Mouse (Mus musculus) neural tube, embryonic 12.5 days (tissue): ENCODE results near the gene 4930519P11Rik. TPM values are rescaled to one million over a fixed set of nuclear protein-coding genes. Genes with fewer than 3 reads are reported as not detected.

ENCODE experiments used
- ATAC-seq: fragments of 200-750 bp; cut with Nextera tagmentation; 2 replicates; pipeline ENCODE4 v1.8.0; 2017; ENCODE audit warnings: low read depth, mild to moderate bottlenecking, moderate TSS enrichment, moderate library complexity; ENCODE audit not compliant: low FRiP score
- H3K27ac ChIP-seq: fragments of 300-500 bp; sonication (generic); 2 replicates; pipeline ENCODE4 v1.5.1; 2016
- H3K27me3 ChIP-seq: fragments of 300-500 bp; sonication (generic); replicated peaks from 2 replicates; pipeline ENCODE4 v1.6.1; 2016; ENCODE audit warnings: mild to moderate bottlenecking
- H3K36me3 ChIP-seq: fragments of 300-500 bp; sonication (generic); 2 replicates; pipeline ENCODE4 v1.6.1; 2016; ENCODE audit warnings: mild to moderate bottlenecking
- H3K4me1 ChIP-seq: fragments of 300-500 bp; sonication (generic); 2 replicates; pipeline ENCODE4 v1.6.1; 2016
- H3K4me2 ChIP-seq: fragments of 300-500 bp; sonication (generic); replicated peaks from 2 replicates; pipeline ENCODE4 v1.6.1; 2016; ENCODE audit warnings: mild to moderate bottlenecking
- H3K4me3 ChIP-seq: fragments of 300-500 bp; sonication (generic); 2 replicates; pipeline ENCODE4 v1.5.1; 2016
- H3K9ac ChIP-seq: fragments of 300-500 bp; sonication (generic); 2 replicates; pipeline ENCODE4 v1.6.1; 2016; ENCODE audit warnings: mild to moderate bottlenecking
- H3K9me3 ChIP-seq: fragments of 300-500 bp; sonication (generic); 2 replicates; pipeline ENCODE4 v1.6.1; 2016; ENCODE audit warnings: mild to moderate bottlenecking
- WGBS: fragments of 180-500 bp; shearing (Covaris S2); methylation state at CpG from one replicate; pipeline ENCODE4 v1.1.7; 2016; 5-methylcytosine and 5-hydroxymethylcytosine counted together
- polyA plus RNA-seq: library from polyadenylated mRNA; unstranded; fragments of >200 nt; fragmentation: Nextera tagmentation; extraction: Ambion mirVana; gene quantifications from 2 replicates; pipeline ENCODE4 v1.2.1, GENCODE M21; 2016

Gene 4930519P11Rik
- polyA plus RNA-seq, 1 experiment from 2014 or later = 0.58 TPM

- H3K9me3 ChIP-seq = 0 out of 2 replicates have a peak, but pooled peaks cover 4% of the 10 kb centered on the region
These were observed 33.4 kb upstream of the 4930519P11Rik start for GRCm38 (mm10) chr2:154646634-154647033.

GRCm38 (mm10) chr2:154642712-154643385 lies 29.6 kb upstream of the 4930519P11Rik start:
- H3K4me2 ChIP-seq = no peak overlapping the region
- no peak for ATAC-seq
- H3K36me3 ChIP-seq = peaks cover 34% of the 10 kb centered on the region

More at GRCm38 (mm10) chr2:154646634-154647033, 33.4 kb upstream of the 4930519P11Rik start:
- no peak for ATAC-seq
- Histone ChIP-seq H3K27me3 (no peaks in the 10 kb centered on the region), H3K36me3 (peaks cover 27% of the 10 kb centered on the region), H3K4me1 (no peaks in the 10 kb centered on the region), H3K27ac (no peak overlapping the region), H3K9ac (no peak overlapping the region), H3K4me3 (no peak overlapping the region), H3K4me2 (no peak overlapping the region)
- 78% methylated on average over 5 of the region's 5 CpGs for WGBS

GRCm38 (mm10) chr2:154642005-154642459 lies 28.8 kb upstream of the 4930519P11Rik start:
- Histone ChIP-seq H3K4me3 (no peak overlapping the region), H3K36me3 (peaks cover 41% of the 10 kb centered on the region), H3K9ac (no peak overlapping the region), H3K4me1 (no peaks in the 10 kb centered on the region), H3K27me3 (no peaks in the 10 kb centered on the region), H3K4me2 (no peak overlapping the region), H3K9me3 (no peaks in the 10 kb centered on the region; the same call in 1 of the 2 replicates), H3K27ac (no peak overlapping the region)
- ATAC-seq = no peak
- WGBS = 96% methylated on average over 9 of the region's 9 CpGs

More at GRCm38 (mm10) chr2:154642712-154643385, 29.6 kb upstream of the 4930519P11Rik start:
- H3K9me3 ChIP-seq = no peaks in the 10 kb centered on the region; the same call in 1 of the 2 replicates
- WGBS = 90% methylated on average over 6 of the region's 6 CpGs
- H3K27ac ChIP-seq = no peak overlapping the region
- no peaks in the 10 kb centered on the region for H3K27me3 ChIP-seq
- no peaks in the 10 kb centered on the region for H3K4me1 ChIP-seq
- no peak overlapping the region for H3K9ac ChIP-seq
- no peak overlapping the region for H3K4me3 ChIP-seq

- Histone ChIP-seq H3K27me3 (no peaks in the 10 kb centered on the region), H3K9me3 (no peaks in the 10 kb centered on the region; the same call in 1 of the 2 replicates), H3K4me2 (no peak overlapping the region), H3K9ac (no peak overlapping the region), H3K4me1 (no peaks in the 10 kb centered on the region), H3K4me3 (no peak overlapping the region), H3K36me3 (peaks cover 41% of the 10 kb centered on the region), H3K27ac (no peak overlapping the region)
- no peak for ATAC-seq
- WGBS = 81% methylated on average over 8 of the region's 8 CpGs
These were observed 27.9 kb upstream of the 4930519P11Rik start for GRCm38 (mm10) chr2:154641176-154641575.

- no peaks in the 10 kb centered on the region; the same call in 1 of the 2 replicates for H3K9me3 ChIP-seq
- no peak overlapping the region for H3K4me2 ChIP-seq
- no peaks in the 10 kb centered on the region for H3K27me3 ChIP-seq
- peaks cover 34% of the 10 kb centered on the region for H3K36me3 ChIP-seq
- H3K4me1 ChIP-seq = no peaks in the 10 kb centered on the region
- no peak overlapping the region for H3K27ac ChIP-seq
- no peak for ATAC-seq
- 90% methylated on average over 4 of the region's 4 CpGs for WGBS
- H3K4me3 ChIP-seq = no peak overlapping the region
- no peak overlapping the region for H3K9ac ChIP-seq
These were observed 25.9 kb upstream of the 4930519P11Rik start for GRCm38 (mm10) chr2:154639115-154639514.

GRCm38 (mm10) chr2:154638521-154638920 lies 25.3 kb upstream of the 4930519P11Rik start:
- Histone ChIP-seq H3K4me3 (no peak overlapping the region), H3K4me2 (no peak overlapping the region), H3K36me3 (peaks cover 32% of the 10 kb centered on the region), H3K9ac (no peak overlapping the region), H3K4me1 (no peaks in the 10 kb centered on the region), H3K27ac (no peak overlapping the region), H3K9me3 (no peaks in the 10 kb centered on the region; the same call in 1 of the 2 replicates), H3K27me3 (no peaks in the 10 kb centered on the region)
- no peak for ATAC-seq
- WGBS = 86% methylated on average over 3 of the region's 3 CpGs

DNA sequence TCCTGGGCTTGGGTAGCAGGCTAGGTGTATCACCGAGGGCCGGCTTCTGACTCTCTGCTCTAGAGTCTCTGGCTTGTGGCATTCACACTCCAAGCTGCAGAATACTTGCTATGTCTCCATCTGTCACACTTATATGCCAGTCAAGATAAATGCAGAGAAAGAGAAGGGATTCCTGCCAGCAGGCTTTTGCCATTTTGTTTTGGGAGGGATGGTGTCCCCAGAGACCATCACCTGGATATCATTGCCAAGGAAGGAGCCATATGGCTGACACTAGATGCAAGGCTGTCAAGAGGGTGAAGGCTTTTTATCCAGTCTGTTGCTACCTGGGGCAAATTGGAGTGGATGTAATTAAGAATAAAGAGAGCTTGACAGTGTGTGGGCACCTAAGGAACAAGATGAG lies 22.6 kb upstream of the 4930519P11Rik start:
- Histone ChIP-seq H3K27ac (no peak overlapping the region), H3K4me1 (no peaks in the 10 kb centered on the region), H3K9ac (no peak overlapping the region), H3K4me2 (no peak overlapping the region), H3K9me3 (no peaks in the 10 kb centered on the region; the same call in 1 of the 2 replicates), H3K4me3 (no peak overlapping the region), H3K27me3 (no peaks in the 10 kb centered on the region), H3K36me3 (peaks cover 38% of the 10 kb centered on the region)
- 97% methylated on average over 2 of the region's 2 CpGs for WGBS
- ATAC-seq = no peak

DNA sequence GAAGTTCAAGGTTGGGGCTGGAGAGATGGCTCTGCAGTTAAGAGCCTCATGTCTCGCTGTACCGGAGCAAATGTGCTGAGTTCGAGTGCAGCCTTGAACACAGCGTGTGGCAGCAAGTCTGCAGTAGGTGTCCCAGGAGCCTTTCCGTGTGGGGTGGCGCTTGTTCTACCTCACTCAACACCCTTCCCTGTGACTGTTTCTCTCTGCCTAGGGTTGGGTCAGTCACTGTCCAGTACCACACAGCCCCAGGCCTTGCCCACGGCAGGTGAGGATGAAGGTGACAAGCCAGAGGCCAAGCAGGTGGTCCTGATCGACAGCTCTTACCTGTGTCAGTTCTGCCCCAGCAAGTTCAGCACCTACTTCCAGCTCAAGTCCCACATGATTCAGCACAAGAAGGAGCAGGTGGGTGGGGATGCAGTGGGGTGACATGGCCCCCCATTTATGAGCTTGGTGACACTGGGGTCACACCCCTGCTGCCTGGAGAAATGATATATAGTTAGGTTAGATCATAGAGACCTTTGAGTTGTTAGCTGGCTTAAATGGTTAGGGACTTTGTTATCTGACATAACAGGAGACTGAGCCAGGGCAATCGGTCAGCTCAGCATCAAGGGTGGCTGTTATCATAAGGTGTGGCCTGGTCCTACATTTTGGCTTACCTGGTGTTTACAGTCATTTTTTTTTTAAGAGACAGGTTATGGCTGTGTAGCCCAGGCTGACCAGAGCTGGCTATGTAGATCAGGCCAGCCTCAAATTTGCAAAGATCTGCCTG lies 20.8 kb upstream of the 4930519P11Rik start:
- no peak overlapping the region for H3K4me2 ChIP-seq
- no peak for ATAC-seq
- H3K9ac ChIP-seq = no peak overlapping the region
- no peak overlapping the region for H3K4me3 ChIP-seq
- H3K27ac ChIP-seq = no peak overlapping the region
- H3K27me3 ChIP-seq = no peaks in the 10 kb centered on the region
- WGBS = 91% methylated on average over 9 of the region's 9 CpGs
- H3K9me3 ChIP-seq = no peaks in the 10 kb centered on the region; the same call in 1 of the 2 replicates
- H3K4me1 ChIP-seq = no peaks in the 10 kb centered on the region
- peaks cover 48% of the 10 kb centered on the region for H3K36me3 ChIP-seq

DNA sequence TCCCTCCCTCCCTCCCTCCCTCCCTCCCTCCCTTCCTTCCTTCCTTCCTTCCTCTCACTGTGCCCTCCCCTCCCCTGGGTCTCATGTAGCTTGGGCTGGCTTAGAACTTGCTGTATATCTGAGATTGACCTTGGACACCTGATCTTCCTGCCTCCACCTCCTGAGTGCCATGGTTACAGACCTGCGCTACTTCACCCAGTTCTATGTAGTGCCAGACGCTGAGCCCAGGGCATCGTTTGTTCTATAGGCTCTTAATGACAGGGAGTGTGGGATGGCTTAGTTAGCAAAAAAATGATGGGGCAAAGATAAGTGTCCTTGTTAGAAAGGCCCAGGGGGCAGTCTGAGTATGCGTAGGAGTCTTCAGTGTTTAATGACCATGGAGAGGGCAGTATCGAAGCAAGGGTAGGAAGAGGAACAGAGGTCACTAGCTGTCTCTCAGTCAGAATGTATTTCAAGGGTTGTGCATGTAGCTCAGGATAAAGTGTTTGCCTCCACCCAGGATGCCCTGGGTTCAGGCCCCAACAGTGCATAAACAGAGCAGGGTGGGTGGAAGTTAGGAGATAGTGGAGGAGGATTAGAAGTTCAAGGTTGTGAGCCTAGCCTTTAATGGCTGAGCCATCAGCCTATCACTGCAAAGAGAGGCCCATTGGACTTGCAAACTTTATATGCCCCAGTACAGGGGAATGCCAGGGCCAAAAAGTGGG lies 20.0 kb upstream of the 4930519P11Rik start:
- ATAC-seq = no peak
- peaks cover 50% of the 10 kb centered on the region for H3K36me3 ChIP-seq

DNA sequence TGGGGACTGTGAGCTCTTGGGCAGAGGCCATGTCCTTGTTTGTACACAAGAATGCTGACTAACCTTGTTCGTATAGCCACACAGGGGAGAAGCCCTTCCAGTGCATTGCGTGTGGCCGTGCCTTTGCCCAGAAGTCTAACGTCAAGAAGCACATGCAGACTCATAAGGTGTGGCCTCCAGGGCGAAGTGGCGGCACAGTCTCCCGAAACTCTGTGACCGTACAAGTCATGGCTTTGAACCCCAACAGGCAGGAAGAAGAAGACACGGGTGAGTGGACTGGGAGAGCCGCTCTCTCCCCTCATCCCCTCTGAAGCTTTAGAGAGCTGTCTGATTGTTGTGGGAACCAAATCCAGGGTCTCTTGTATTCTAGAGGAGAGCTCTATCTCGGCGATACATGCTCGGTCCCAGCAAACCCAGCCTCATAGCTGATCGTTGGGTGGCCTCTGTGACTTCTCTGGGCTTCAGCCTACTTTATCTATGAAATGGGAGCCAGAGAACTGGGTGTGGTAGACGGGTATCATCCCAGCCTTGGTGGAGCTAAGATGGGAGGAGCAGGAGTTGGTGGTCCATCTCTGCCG lies 19.1 kb upstream of the 4930519P11Rik start:
- no peak overlapping the region for H3K4me2 ChIP-seq
- no peaks in the 10 kb centered on the region for H3K9me3 ChIP-seq
- 91% methylated on average over 16 of the region's 16 CpGs for WGBS
- no peak overlapping the region for H3K9ac ChIP-seq
- H3K27me3 ChIP-seq = no peaks in the 10 kb centered on the region
- peaks cover 41% of the 10 kb centered on the region for H3K36me3 ChIP-seq
- H3K27ac ChIP-seq = no peak overlapping the region
- H3K4me3 ChIP-seq = no peak overlapping the region
- ATAC-seq = no peak
- H3K4me1 ChIP-seq = no peaks in the 10 kb centered on the region

More for the DNA sequence above, 20.0 kb upstream of the 4930519P11Rik start:
- Histone ChIP-seq H3K4me1 (no peaks in the 10 kb centered on the region), H3K27ac (no peak overlapping the region), H3K9me3 (no peaks in the 10 kb centered on the region; the same call in 1 of the 2 replicates), H3K27me3 (no peaks in the 10 kb centered on the region), H3K4me3 (no peak overlapping the region), H3K4me2 (no peak overlapping the region), H3K9ac (no peak overlapping the region)
- 86% methylated on average over 5 of the region's 5 CpGs for WGBS

- Histone ChIP-seq H3K9ac (no peak overlapping the region), H3K4me2 (no peak overlapping the region), H3K9me3 (no peaks in the 10 kb centered on the region), H3K27ac (no peak overlapping the region), H3K27me3 (no peaks in the 10 kb centered on the region), H3K36me3 (peaks cover 36% of the 10 kb centered on the region), H3K4me3 (no peak overlapping the region), H3K4me1 (no peaks in the 10 kb centered on the region)
- ATAC-seq = no peak
- WGBS = 84% methylated on average over 5 of the region's 5 CpGs
These were observed 17.3 kb upstream of the 4930519P11Rik start for GRCm38 (mm10) chr2:154630531-154630930.
